9 mouse cellular contexts compared by ENCODE assay signal in the genomic region with DNA sequence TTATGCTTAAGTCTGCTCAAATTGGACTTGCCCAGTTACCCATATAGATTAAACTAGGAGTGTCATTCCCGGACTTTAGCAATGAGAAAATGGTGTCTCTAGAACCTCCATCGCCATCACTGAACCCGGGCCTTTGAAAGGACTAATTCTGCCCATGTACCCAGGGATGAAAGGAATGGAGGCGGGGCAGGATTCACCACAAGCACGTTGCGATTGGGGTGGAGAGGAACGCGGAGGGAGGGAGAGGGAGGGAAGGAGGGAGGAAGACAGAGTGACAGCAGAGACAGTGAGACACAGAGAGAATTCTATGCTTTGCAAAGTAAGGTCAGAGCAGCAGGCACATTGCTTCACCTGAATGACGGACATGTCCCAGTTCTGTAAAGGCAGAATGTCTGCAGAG. TPM values are rescaled to one million over a fixed set of nuclear protein-coding genes. Genes with fewer than 3 reads are reported as not detected.
A peak's percentile ranks its signal among the peaks of the same experiment; 100 is the strongest.
DNase-seq lines count a peak whose midpoint lies in the region; ATAC-seq and TF ChIP-seq lines count a peak whose summit lies in the region.
"Had no signal": no experiment of that assay in that cellular context is flagged by ENCODE, and none has a peak within 500 bp of the region (broad histone marks: within the 10 kb centered on the region; RNA-seq: fewer than 3 reads in every experiment).

No protein-coding gene starts in this region.

- TF ChIP-seq POLR2A in ES-Bruce4 (IDR thresholded peaks at IDR 0.05; ENCODE audit: insufficient read depth, low read length): no peak

- peaks cover 15% of the 10 kb centered on the region for H3K4me1 ChIP-seq in heart, embryonic 10.5 days
- H3K4me1 ChIP-seq in ES-Bruce4 (ENCODE audit: control insufficient read depth, insufficient read depth, low read length): no peaks in the 10 kb centered on the region
- H3K4me1 ChIP-seq in forebrain, embryonic 12.5 days: peaks cover 12% of the 10 kb centered on the region
- H3K4me1 ChIP-seq in liver, embryonic 12.5 days: 0 out of 2 replicates have a peak, but pooled peaks cover 5% of the 10 kb centered on the region

- H3K4me2 ChIP-seq in forebrain, embryonic 12.5 days: peak overlapping the region; percentile 95
- H3K4me2 ChIP-seq in liver, embryonic 12.5 days: peak overlapping the region; percentile 55

- no peak overlapping the region for H3K27ac ChIP-seq in heart, embryonic 10.5 days
- no peak overlapping the region for H3K27ac ChIP-seq in ES-Bruce4 (ENCODE audit: insufficient read depth, low read length)
- no peak overlapping the region for H3K27ac ChIP-seq in forebrain, embryonic 12.5 days
- no peak overlapping the region for H3K27ac ChIP-seq in liver, embryonic 12.5 days

- ATAC-seq in forebrain, embryonic 12.5 days (ENCODE audit: low FRiP score): no peak; the same call in 1 of the 2 replicates
- no peak for ATAC-seq in liver, embryonic 12.5 days

- intact Hi-C loops in heart, postnatal 14 days (cut with DNase I): no loop called here

- TF ChIP-seq EP300 in ES-Bruce4 (IDR thresholded peaks at IDR 0.05; ENCODE audit: insufficient read depth, low read depth, low read length): no peak

- peak overlapping the region; percentile 65 for H3K4me3 ChIP-seq in heart, embryonic 10.5 days
- H3K4me3 ChIP-seq in ES-Bruce4 (ENCODE audit: low read depth, low read length): peak overlapping the region; percentile 50
- H3K4me3 ChIP-seq in forebrain, embryonic 12.5 days (replicated peaks): peak overlapping the region; percentile 47
- H3K4me3 ChIP-seq in liver, embryonic 12.5 days: peak overlapping the region; percentile 25

- no peak for DNase-seq in heart, embryonic 10.5 days (ENCODE audit: low spot score)
- DNase-seq in heart, postnatal 14 days: no peak
- no peak for DNase-seq in spleen, postnatal 36 days (ENCODE audit: low spot score in 2 of 2)
- no peak for DNase-seq in layer of hippocampus, adult 9-11 months
- DNase-seq in frontal cortex, postnatal 25 days (ENCODE audit: low spot score in 2 of 2): no peak

- peaks cover 46% of the 10 kb centered on the region for H3K27me3 ChIP-seq in heart, embryonic 10.5 days (ENCODE audit: insufficient read depth, poor library complexity, severe bottlenecking)
- peaks cover 2% of the 10 kb centered on the region for H3K27me3 ChIP-seq in ES-Bruce4 (ENCODE audit: control insufficient read depth, insufficient read depth, low read length, poor library complexity, severe bottlenecking)
- peaks cover 28% of the 10 kb centered on the region for H3K27me3 ChIP-seq in forebrain, embryonic 12.5 days
- H3K27me3 ChIP-seq in liver, embryonic 12.5 days (replicated peaks): peaks cover 38% of the 10 kb centered on the region

- WGBS in heart, embryonic 10.5 days: 7% methylated on average over 9 of the region's 9 CpGs
- WGBS in forebrain, embryonic 12.5 days: 3% methylated on average over 9 of the region's 9 CpGs
- 9% methylated on average over 9 of the region's 9 CpGs for WGBS in liver, embryonic 12.5 days (ENCODE audit: insufficient replicate concordance)

- H3K9ac ChIP-seq in ES-Bruce4 (ENCODE audit: low read depth, poor library complexity, severe bottlenecking): no peak overlapping the region
- H3K9ac ChIP-seq in forebrain, embryonic 12.5 days: no peak overlapping the region
- no peak overlapping the region for H3K9ac ChIP-seq in liver, embryonic 12.5 days

- H3K36me3 ChIP-seq in heart, embryonic 10.5 days: no peaks in the 10 kb centered on the region
- no peaks in the 10 kb centered on the region for H3K36me3 ChIP-seq in ES-Bruce4 (ENCODE audit: control insufficient read depth, insufficient read depth, low read length, poor library complexity, severe bottlenecking)
- H3K36me3 ChIP-seq in forebrain, embryonic 12.5 days (replicated peaks): no peaks in the 10 kb centered on the region
- H3K36me3 ChIP-seq in liver, embryonic 12.5 days: no peaks in the 10 kb centered on the region

- no peaks in the 10 kb centered on the region for H3K9me3 ChIP-seq in heart, embryonic 10.5 days
- H3K9me3 ChIP-seq in ES-Bruce4 (replicated peaks; ENCODE audit: control insufficient read depth, insufficient read depth, low read length, poor library complexity, severe bottlenecking): no peaks in the 10 kb centered on the region
- H3K9me3 ChIP-seq in forebrain, embryonic 12.5 days: no peaks in the 10 kb centered on the region
- H3K9me3 ChIP-seq in liver, embryonic 12.5 days (replicated peaks): no peaks in the 10 kb centered on the region

- TF ChIP-seq CTCF in ES-Bruce4 (IDR thresholded peaks at IDR 0.05; ENCODE audit: low read depth, low read length): no peak

RNA-seq across cellular contexts. Expression of gene Gm19410, which starts 0.6 kb away (rescaled TPM):
- 0.05 and 0.09 TPM in 2 replicates for polyA plus RNA-seq in heart, embryonic 10.5 days (2016; fragmentation: Nextera tagmentation; extraction: Ambion mirVana)
- under 1 TPM; 0.46 to 0.55 TPM for total RNA-seq in heart, postnatal 14 days (2021)
- not detected in 2 replicates for polyA plus RNA-seq in ES-Bruce4 (2011; ENCODE audit: insufficient read depth, insufficient read length, low read depth, missing spikeins)
- 0.06 TPM in 1 of 2 replicates, not detected in the other for polyA plus RNA-seq in forebrain, embryonic 12.5 days (2016; fragmentation: Nextera tagmentation; extraction: Ambion mirVana)
- polyA plus RNA-seq in liver, embryonic 12.5 days (2016; fragmentation: Nextera tagmentation; extraction: Ambion mirVana): 0.08 and 0.10 TPM in 2 replicates
- polyA plus RNA-seq: C2C12 had no signal
